Mouse (Mus musculus): ENCODE data around the gene Lgals4. TPM values are rescaled to one million over a fixed set of nuclear protein-coding genes. Genes with fewer than 3 reads are reported as not detected.

The Lgals4 gene
- polyA plus RNA-seq, 1 experiment: 0.25 TPM

DNA sequence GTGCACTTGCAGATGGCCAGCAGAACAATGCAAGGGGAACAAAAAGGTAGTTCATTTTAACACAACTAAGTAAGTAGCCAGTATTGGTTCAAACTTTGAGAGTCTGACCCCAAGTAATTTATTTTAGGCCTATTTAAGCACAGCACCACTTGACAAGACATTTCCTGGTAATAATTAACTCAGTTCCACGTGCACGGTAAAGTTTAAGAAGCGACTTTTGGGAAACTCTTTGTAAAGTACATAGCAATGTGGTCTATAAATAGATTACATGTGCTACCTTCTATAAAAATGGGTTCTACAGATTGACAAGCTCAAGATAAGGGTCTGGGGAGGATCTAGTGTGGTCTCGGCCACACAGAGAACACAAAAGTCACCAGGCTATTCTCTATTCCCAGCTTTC is 29.9 kb upstream of the Lgals4 start:
- Histone ChIP-seq H3K79me3 (ENCODE audit: low read depth) (no peaks in the 10 kb centered on the region), H3K27me3 (ENCODE audit: control insufficient read depth, insufficient read depth, insufficient read length) (no peaks in the 10 kb centered on the region), H3K36me3 (ENCODE audit: control insufficient read depth, insufficient read depth) (no peaks in the 10 kb centered on the region), H3K4me3 (ENCODE audit: insufficient read depth, poor library complexity, severe bottlenecking) (no peak overlapping the region), H3K79me2 (ENCODE audit: control insufficient read depth, insufficient read depth) (no peaks in the 10 kb centered on the region), H3ac (ENCODE audit: control insufficient read depth, insufficient read length, low read depth) (no peak overlapping the region)
- TF ChIP-seq MAX (IDR thresholded peaks at IDR 0.05) (no peak), USF1 (IDR thresholded peaks at IDR 0.05; ENCODE audit: low read depth) (no peak), MYOD1 (IDR thresholded peaks at IDR 0.05; ENCODE audit: control insufficient read depth, insufficient read length, low read depth) (no peak), CEBPB (IDR thresholded peaks at IDR 0.05; ENCODE audit: low read depth) (no peak)

DNA sequence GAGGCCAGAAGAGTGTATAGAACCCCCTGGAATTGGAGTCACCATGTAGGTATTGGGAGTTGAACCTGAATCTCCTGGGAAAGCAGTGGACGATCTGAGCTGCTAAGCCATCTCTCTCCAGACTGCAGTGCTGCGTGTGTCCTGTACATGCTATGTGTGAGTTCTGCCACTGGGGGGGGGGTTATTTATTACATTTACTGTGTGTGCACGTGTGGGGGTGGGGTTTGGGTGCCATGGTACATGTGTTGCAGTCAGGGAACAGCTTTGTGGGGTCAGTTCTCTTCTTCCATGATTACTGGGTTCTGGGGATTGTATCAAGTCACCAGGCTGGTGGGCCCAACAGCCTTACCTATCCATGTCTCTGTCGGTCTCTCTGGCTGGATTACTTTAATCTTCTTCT is 26.8 kb upstream of the Lgals4 start:
- Histone ChIP-seq H3K27me3 (ENCODE audit: control insufficient read depth, insufficient read depth, insufficient read length) (no peaks in the 10 kb centered on the region), H3K4me3 (ENCODE audit: insufficient read depth, poor library complexity, severe bottlenecking) (no peak overlapping the region), H3K79me2 (ENCODE audit: control insufficient read depth, insufficient read depth) (peaks cover 7% of the 10 kb centered on the region), H3K79me3 (ENCODE audit: low read depth) (peaks cover 5% of the 10 kb centered on the region), H3ac (ENCODE audit: control insufficient read depth, insufficient read length, low read depth) (no peak overlapping the region), H3K36me3 (ENCODE audit: control insufficient read depth, insufficient read depth) (peaks cover 4% of the 10 kb centered on the region)
- TF ChIP-seq USF1 (IDR thresholded peaks at IDR 0.05; ENCODE audit: low read depth) (no peak), CTCF (IDR thresholded peaks at IDR 0.05; ENCODE audit: control insufficient read depth, insufficient read depth, insufficient read length) (no peak), FOSL1 (IDR thresholded peaks at IDR 0.05; ENCODE audit: insufficient read depth, low read length, poor library complexity, severe bottlenecking) (no peak), MAX (IDR thresholded peaks at IDR 0.05) (no peak), MYOG (IDR thresholded peaks at IDR 0.05; ENCODE audit: control insufficient read depth, extremely low read depth, insufficient read length) (no peak), CEBPB (IDR thresholded peaks at IDR 0.05; ENCODE audit: low read depth) (no peak), MYOD1 (IDR thresholded peaks at IDR 0.05; ENCODE audit: control insufficient read depth, insufficient read length, low read depth) (no peak)

- peaks cover 14% of the 10 kb centered on the region for H3K79me3 ChIP-seq (ENCODE audit: low read depth)
- H3ac ChIP-seq (ENCODE audit: control insufficient read depth, insufficient read length, low read depth): peak overlapping the region; percentile 94
- H3K36me3 ChIP-seq (ENCODE audit: control insufficient read depth, insufficient read depth): peaks cover 12% of the 10 kb centered on the region
- no peaks in the 10 kb centered on the region for H3K27me3 ChIP-seq (ENCODE audit: control insufficient read depth, insufficient read depth, insufficient read length)
- no peak overlapping the region for H3K4me3 ChIP-seq (ENCODE audit: insufficient read depth, poor library complexity, severe bottlenecking)
- peaks cover 15% of the 10 kb centered on the region for H3K79me2 ChIP-seq (ENCODE audit: control insufficient read depth, insufficient read depth)
- TF ChIP-seq CEBPB (IDR thresholded peaks at IDR 0.05; ENCODE audit: low read depth) (no peak), USF1 (IDR thresholded peaks at IDR 0.05; ENCODE audit: low read depth) (no peak), FOSL1 (IDR thresholded peaks at IDR 0.05; ENCODE audit: insufficient read depth, low read length, poor library complexity, severe bottlenecking) (no peak), CTCF (IDR thresholded peaks at IDR 0.05; ENCODE audit: control insufficient read depth, insufficient read depth, insufficient read length) (no peak), MYOD1 (IDR thresholded peaks at IDR 0.05; ENCODE audit: control insufficient read depth, insufficient read length, low read depth) (no peak), MAX (IDR thresholded peaks at IDR 0.05) (no peak), MYOG (IDR thresholded peaks at IDR 0.05; ENCODE audit: control insufficient read depth, extremely low read depth, insufficient read length) (no peak)
Measured at GRCm38 (mm10) chr7:28807641-28808220, 25.9 kb upstream of the Lgals4 start.

- Histone ChIP-seq H3K4me3 (ENCODE audit: insufficient read depth, poor library complexity, severe bottlenecking) (peak within 1 kb of the TSS; percentile 52), H3K36me3 (ENCODE audit: control insufficient read depth, insufficient read depth) (peaks cover 19% of the 10 kb centered on the region), H3K79me2 (ENCODE audit: control insufficient read depth, insufficient read depth) (peaks cover 22% of the 10 kb centered on the region), H3K79me3 (ENCODE audit: low read depth) (peaks cover 20% of the 10 kb centered on the region), H3ac (ENCODE audit: control insufficient read depth, insufficient read length, low read depth) (peak within 1 kb of the TSS; percentile 94), H3K27me3 (ENCODE audit: control insufficient read depth, insufficient read depth, insufficient read length) (no peaks in the 10 kb centered on the region)
- TF ChIP-seq MYOG (IDR thresholded peaks at IDR 0.05; ENCODE audit: control insufficient read depth, extremely low read depth, insufficient read length): no peak
- no peak for TF ChIP-seq MAX (IDR thresholded peaks at IDR 0.05)
- TF ChIP-seq MYOD1 (IDR thresholded peaks at IDR 0.05; ENCODE audit: control insufficient read depth, insufficient read length, low read depth): peak; percentile 32
Measured at GRCm38 (mm10) chr7:28808221-28808941, 25.3 kb upstream of the Lgals4 start, which contains the start of gene Hnrnpl. Gene Hnrnpl, plus strand, starts transcription at chr7:28808541.

- no peak for TF ChIP-seq CEBPB (IDR thresholded peaks at IDR 0.05; ENCODE audit: low read depth)
- no peak for TF ChIP-seq MYOG (IDR thresholded peaks at IDR 0.05; ENCODE audit: control insufficient read depth, extremely low read depth, insufficient read length)
- TF ChIP-seq CTCF (IDR thresholded peaks at IDR 0.05; ENCODE audit: control insufficient read depth, insufficient read depth, insufficient read length): no peak
- no peak for TF ChIP-seq MYOD1 (IDR thresholded peaks at IDR 0.05; ENCODE audit: control insufficient read depth, insufficient read length, low read depth)
- no peak for TF ChIP-seq FOSL1 (IDR thresholded peaks at IDR 0.05; ENCODE audit: insufficient read depth, low read length, poor library complexity, severe bottlenecking)
- no peak for TF ChIP-seq USF1 (IDR thresholded peaks at IDR 0.05; ENCODE audit: low read depth)
- no peak for TF ChIP-seq MAX (IDR thresholded peaks at IDR 0.05)
- Histone ChIP-seq H3K79me2 (ENCODE audit: control insufficient read depth, insufficient read depth) (peaks cover 28% of the 10 kb centered on the region), H3K79me3 (ENCODE audit: low read depth) (peaks cover 26% of the 10 kb centered on the region), H3ac (ENCODE audit: control insufficient read depth, insufficient read length, low read depth) (peak overlapping the region; percentile 94), H3K27me3 (ENCODE audit: control insufficient read depth, insufficient read depth, insufficient read length) (no peaks in the 10 kb centered on the region), H3K4me3 (ENCODE audit: insufficient read depth, poor library complexity, severe bottlenecking) (peak overlapping the region; percentile 52), H3K36me3 (ENCODE audit: control insufficient read depth, insufficient read depth) (peaks cover 25% of the 10 kb centered on the region)
Measured at GRCm38 (mm10) chr7:28808957-28809393, 24.7 kb upstream of the Lgals4 start.
